25 mouse cellular contexts compared by ENCODE assay signal in the genomic region with DNA sequence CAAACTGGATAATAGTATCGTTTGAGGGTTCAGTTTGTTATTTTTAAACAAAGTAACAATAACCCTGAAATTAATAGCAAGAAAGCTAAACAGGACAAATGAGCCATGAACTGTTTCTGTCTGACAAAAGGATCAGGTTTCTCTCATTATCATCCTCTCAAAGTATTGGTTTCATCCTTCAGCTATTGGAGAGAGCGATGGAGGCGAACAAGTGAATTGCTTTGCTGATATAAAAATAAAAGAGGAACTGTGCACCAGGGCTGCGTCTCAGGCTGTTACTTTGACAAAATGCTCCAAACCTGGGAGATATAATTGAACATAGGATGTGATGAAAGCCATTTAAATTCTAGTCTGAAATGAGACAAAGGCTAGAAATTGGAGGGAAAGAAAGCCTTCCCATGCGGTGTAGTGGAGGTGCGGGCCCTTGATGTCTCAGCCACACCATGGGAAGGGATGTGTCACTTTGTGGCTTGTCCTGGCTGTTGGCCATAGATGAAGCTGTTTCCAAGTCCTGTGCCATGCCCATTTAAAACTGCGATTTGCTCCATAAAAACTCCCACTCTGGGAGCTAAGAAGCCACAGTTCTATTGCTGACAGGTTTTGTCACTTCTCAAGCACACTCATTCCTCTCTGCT.
"Had no signal": no experiment of that assay in that cellular context is flagged by ENCODE, and none has a peak within 500 bp of the region (broad histone marks: within the 10 kb centered on the region; RNA-seq: fewer than 3 reads in every experiment).

No protein-coding gene starts in this region.

- H3K4me3 ChIP-seq: gastrocnemius, adult 2 months; heart, embryonic 10.5 days; heart, embryonic 12.5 days; hindbrain, embryonic 10.5 days; hindbrain, embryonic 12.5 days; intestine, embryonic 15.5 days; layer of hippocampus, adult 2 months; left cerebral cortex, adult 2 months; liver, embryonic 13.5 days; liver, embryonic 15.5 days had no signal

- H3K27me3 ChIP-seq: heart, embryonic 12.5 days; hindbrain, embryonic 12.5 days; intestine, embryonic 15.5 days; liver, embryonic 13.5 days; liver, embryonic 15.5 days had no signal

- H3K9ac ChIP-seq: heart, embryonic 12.5 days; hindbrain, embryonic 12.5 days; hindbrain, embryonic 14.5 days; intestine, embryonic 15.5 days; liver, embryonic 13.5 days; liver, embryonic 15.5 days; liver, postnatal 0 days had no signal

- H3K9me3 ChIP-seq: heart, embryonic 10.5 days; heart, embryonic 12.5 days; hindbrain, embryonic 10.5 days; hindbrain, embryonic 12.5 days; intestine, embryonic 15.5 days; liver, embryonic 13.5 days; liver, embryonic 15.5 days had no signal

- H3K4me2 ChIP-seq: heart, embryonic 12.5 days; hindbrain, embryonic 12.5 days; hindbrain, embryonic 14.5 days; intestine, embryonic 15.5 days; liver, embryonic 11.5 days; liver, embryonic 13.5 days; liver, embryonic 15.5 days had no signal

- H3K27ac ChIP-seq: gastrocnemius, adult 2 months; heart, embryonic 10.5 days; hindbrain, embryonic 10.5 days; hindbrain, embryonic 12.5 days; hindbrain, embryonic 14.5 days; intestine, embryonic 15.5 days; layer of hippocampus, adult 2 months; left cerebral cortex, adult 2 months; liver, embryonic 13.5 days; liver, embryonic 15.5 days had no signal

- ATAC-seq: hindbrain, embryonic 16.5 days; inflammation-experienced regulatory T-cells, adult 6 months; intestine, embryonic 15.5 days; intestine, postnatal 0 days; liver, postnatal 0 days had no signal

- H3K4me1 ChIP-seq: intestine, embryonic 15.5 days; liver, embryonic 13.5 days; liver, embryonic 15.5 days had no signal

- DNase-seq: gastrocnemius, adult 2 months; gastrocnemius, postnatal 10 days; gastrocnemius, postnatal 25 days; heart, adult 18-20 months; heart, postnatal 10 days; heart, postnatal 4 days; kidney, adult 2 months; kidney, postnatal 10 days; kidney, postnatal 36 days; liver; liver, embryonic 13.5 days; liver, postnatal 0 days had no signal

- H3K36me3 ChIP-seq: heart, embryonic 10.5 days; heart, embryonic 12.5 days; hindbrain, embryonic 10.5 days; hindbrain, embryonic 12.5 days; intestine, embryonic 15.5 days; liver, embryonic 13.5 days; liver, embryonic 15.5 days had no signal
